ENCODE assay signal across 15 mouse cellular contexts in genomic region chr2:67756507-67756906, GRCm38 (mm10).
"Had no signal": no experiment of that assay in that cellular context is flagged by ENCODE, and none has a peak within 500 bp of the region (broad histone marks: within the 10 kb centered on the region; RNA-seq: fewer than 3 reads in every experiment).

No protein-coding gene starts in this region.

- ATAC-seq: liver, postnatal 0 days had no signal

- H3K27me3 ChIP-seq: limb, embryonic 12.5 days; liver, embryonic 13.5 days; lung, embryonic 15.5 days; megakaryocyte, embryonic 14.5 days; midbrain, embryonic 12.5 days; neural tube, embryonic 12.5 days; stomach, embryonic 15.5 days had no signal

- H3K4me1 ChIP-seq: limb, embryonic 12.5 days; liver, embryonic 13.5 days; lung, embryonic 15.5 days; megakaryocyte, embryonic 14.5 days; neural tube, embryonic 12.5 days; stomach, embryonic 15.5 days had no signal

- H3K9ac ChIP-seq: limb, embryonic 12.5 days; liver, embryonic 13.5 days; liver, postnatal 0 days; lung, embryonic 15.5 days; midbrain, embryonic 12.5 days; neural tube, embryonic 12.5 days; stomach, embryonic 15.5 days had no signal

- DNase-seq: kidney, adult 8-10 months; kidney, postnatal 25 days; liver; liver, embryonic 13.5 days; liver, postnatal 0 days; lung, postnatal 14 days; thymus, adult 2 months; thymus, postnatal 36 days had no signal

- H3K36me3 ChIP-seq: limb, embryonic 12.5 days; liver, embryonic 13.5 days; lung, embryonic 15.5 days; midbrain, embryonic 12.5 days; neural tube, embryonic 12.5 days; stomach, embryonic 15.5 days had no signal

- H3K4me2 ChIP-seq: limb, embryonic 12.5 days; liver, embryonic 13.5 days; lung, embryonic 15.5 days; midbrain, embryonic 12.5 days; neural tube, embryonic 12.5 days; stomach, embryonic 15.5 days had no signal

- H3K4me3 ChIP-seq: limb, embryonic 12.5 days; liver, embryonic 13.5 days; lung, embryonic 15.5 days; megakaryocyte, embryonic 14.5 days; midbrain, embryonic 12.5 days; neural tube, embryonic 12.5 days; stomach, embryonic 15.5 days had no signal

- H3K27ac ChIP-seq: limb, embryonic 12.5 days; liver, embryonic 13.5 days; lung, embryonic 15.5 days; macrophage; midbrain, embryonic 12.5 days; neural tube, embryonic 12.5 days; stomach, embryonic 15.5 days had no signal

- H3K9me3 ChIP-seq: limb, embryonic 12.5 days; liver, embryonic 13.5 days; lung, embryonic 15.5 days; midbrain, embryonic 12.5 days; neural tube, embryonic 12.5 days; stomach, embryonic 15.5 days had no signal
